Mouse (Mus musculus): ENCODE results near the gene Lyz1. TPM values are rescaled to one million over a fixed set of nuclear protein-coding genes. Genes with fewer than 3 reads are reported as not detected.
"Not testable (repeated sequence)": the region's sequence is repeated elsewhere in the genome, so short reads cannot be mapped to it uniquely, and the experiment has no call there.

Gene Lyz1
- total RNA-seq, 2 experiments from 2014 or later = 3.4 to 5.3 TPM

- no peak for DNase-seq
- intact Hi-C loops (cut with DNase I; ENCODE audit: low total_unique reads) = no loop called here
Measured at GRCm38 (mm10) chr10:117288197-117289033, 4.3 kb downstream of the Lyz1 start.

GRCm38 (mm10) chr10:117287226-117287850 lies 5.3 kb downstream of the Lyz1 start:
- intact Hi-C loops (cut with DNase I; ENCODE audit: low total_unique reads) = no loop called here
- no peak for DNase-seq

- no peak for DNase-seq
- intact Hi-C loops (cut with DNase I; ENCODE audit: low total_unique reads) = no loop called here
Measured at GRCm38 (mm10) chr10:117286366-117286970, 6.2 kb downstream of the Lyz1 start.

GRCm38 (mm10) chr10:117285584-117285983 lies 7.1 kb downstream of the Lyz1 start:
- DNase-seq; intact Hi-C loops (cut with DNase I; ENCODE audit: low total_unique reads): not testable (repeated sequence)

- intact Hi-C loops (cut with DNase I; ENCODE audit: low total_unique reads) = no loop called here
- no peak for DNase-seq
Measured at GRCm38 (mm10) chr10:117284578-117285520, 7.8 kb downstream of the Lyz1 start.

GRCm38 (mm10) chr10:117283871-117284577 lies 8.6 kb downstream of the Lyz1 start:
- DNase-seq = no peak
- intact Hi-C loops (cut with DNase I; ENCODE audit: low total_unique reads) = no loop called here

- DNase-seq; intact Hi-C loops (cut with DNase I; ENCODE audit: low total_unique reads): not testable (repeated sequence)
Measured at GRCm38 (mm10) chr10:117283196-117283595, 9.5 kb downstream of the Lyz1 start.

GRCm38 (mm10) chr10:117282551-117282950 lies 10.1 kb downstream of the Lyz1 start:
- no peak for DNase-seq
- intact Hi-C loops (cut with DNase I; ENCODE audit: low total_unique reads) = no loop called here

- no peak for DNase-seq
Measured at GRCm38 (mm10) chr10:117282049-117282448, 10.6 kb downstream of the Lyz1 start, which contains the start of gene Lyz2. TSS of gene Lyz2 (minus strand) at chr10:117282321.

GRCm38 (mm10) chr10:117281381-117281920 lies 11.2 kb downstream of the Lyz1 start:
- no peak for DNase-seq
- intact Hi-C loops (cut with DNase I; ENCODE audit: low total_unique reads) = no loop called here

More at GRCm38 (mm10) chr10:117282049-117282448, 10.6 kb downstream of the Lyz1 start, which contains the start of gene Lyz2:
- intact Hi-C loops (cut with DNase I; ENCODE audit: low total_unique reads) = no loop called here

GRCm38 (mm10) chr10:117280000-117280399 lies 12.7 kb downstream of the Lyz1 start:
- intact Hi-C loops (cut with DNase I; ENCODE audit: low total_unique reads) = no loop called here
- no peak for DNase-seq

- DNase-seq; intact Hi-C loops (cut with DNase I; ENCODE audit: low total_unique reads): not testable (repeated sequence)
Measured at GRCm38 (mm10) chr10:117278510-117278909, 14.2 kb downstream of the Lyz1 start.

GRCm38 (mm10) chr10:117277779-117278178 lies 14.9 kb downstream of the Lyz1 start:
- intact Hi-C loops (cut with DNase I; ENCODE audit: low total_unique reads); DNase-seq: not testable (repeated sequence)

GRCm38 (mm10) chr10:117275681-117276369 lies 16.8 kb downstream of the Lyz1 start:
- DNase-seq = no peak
- intact Hi-C loops (cut with DNase I; ENCODE audit: low total_unique reads) = no loop called here

GRCm38 (mm10) chr10:117274645-117275044 lies 18.0 kb downstream of the Lyz1 start:
- DNase-seq; intact Hi-C loops (cut with DNase I; ENCODE audit: low total_unique reads): not testable (repeated sequence)

- no peak for DNase-seq
- intact Hi-C loops (cut with DNase I; ENCODE audit: low total_unique reads) = no loop called here
Measured at GRCm38 (mm10) chr10:117272023-117272422, 20.6 kb downstream of the Lyz1 start.

GRCm38 (mm10) chr10:117259870-117260269 lies 32.8 kb downstream of the Lyz1 start:
- DNase-seq = no peak
- intact Hi-C loops (cut with DNase I; ENCODE audit: low total_unique reads) = no loop called here

GRCm38 (mm10) chr10:117238603-117239002 lies 54.1 kb downstream of the Lyz1 start, which contains the start of gene 9530003J23Rik:
TSS of gene 9530003J23Rik (minus strand) at chr10:117238703.
- DNase-seq = no peak
- intact Hi-C loops (cut with DNase I; ENCODE audit: low total_unique reads) = no loop called here

Measured in gastrocnemius, postnatal 14 days (tissue).